Mouse (Mus musculus): ENCODE data around the gene Prss12. TPM values are rescaled to one million over a fixed set of nuclear protein-coding genes. Genes with fewer than 3 reads are reported as not detected.

The Prss12 gene
- polyA plus RNA-seq, 1 experiment, result not detected

GRCm38 (mm10) chr3:123516784-123517183, 70.1 kb downstream of the Prss12 start:
- Histone ChIP-seq H3K27ac (ENCODE audit: insufficient read depth, low read depth, low read length) (no peak overlapping the region), H3K4me1 (ENCODE audit: control insufficient read depth, insufficient read depth, low read length) (no peaks in the 10 kb centered on the region), H3K4me3 (ENCODE audit: insufficient read depth, low read length) (no peak overlapping the region)
- TF ChIP-seq POLR2A (IDR thresholded peaks at IDR 0.05; ENCODE audit: borderline replicate concordance, low read depth, low read length) (no peak), CTCF (IDR thresholded peaks at IDR 0.05; ENCODE audit: low read depth, low read length) (no peak)

- no peak overlapping the region for H3K27ac ChIP-seq (ENCODE audit: insufficient read depth, low read depth, low read length)
- TF ChIP-seq POLR2A (IDR thresholded peaks at IDR 0.05; ENCODE audit: borderline replicate concordance, low read depth, low read length), result no peak
- TF ChIP-seq CTCF (IDR thresholded peaks at IDR 0.05; ENCODE audit: low read depth, low read length), result no peak
- peaks cover 6% of the 10 kb centered on the region for H3K4me1 ChIP-seq (ENCODE audit: control insufficient read depth, insufficient read depth, low read length)
- no peak overlapping the region for H3K4me3 ChIP-seq (ENCODE audit: insufficient read depth, low read length)
Observed at GRCm38 (mm10) chr3:123526313-123527067, 79.8 kb downstream of the Prss12 start.

GRCm38 (mm10) chr3:123527806-123528507, 81.2 kb downstream of the Prss12 start:
- Histone ChIP-seq H3K4me1 (ENCODE audit: control insufficient read depth, insufficient read depth, low read length) (peaks cover 15% of the 10 kb centered on the region), H3K4me3 (ENCODE audit: insufficient read depth, low read length) (no peak overlapping the region), H3K27ac (ENCODE audit: insufficient read depth, low read depth, low read length) (no peak overlapping the region)
- TF ChIP-seq CTCF (IDR thresholded peaks at IDR 0.05; ENCODE audit: low read depth, low read length) (no peak), POLR2A (IDR thresholded peaks at IDR 0.05; ENCODE audit: borderline replicate concordance, low read depth, low read length) (no peak)

GRCm38 (mm10) chr3:123531124-123531523, 84.4 kb downstream of the Prss12 start:
- H3K4me3 ChIP-seq (ENCODE audit: insufficient read depth, low read length), result no peak overlapping the region
- TF ChIP-seq CTCF (IDR thresholded peaks at IDR 0.05; ENCODE audit: low read depth, low read length) (no peak), POLR2A (IDR thresholded peaks at IDR 0.05; ENCODE audit: borderline replicate concordance, low read depth, low read length) (no peak)
- H3K27ac ChIP-seq (ENCODE audit: insufficient read depth, low read depth, low read length), result peak overlapping the region; percentile 70
- H3K4me1 ChIP-seq (ENCODE audit: control insufficient read depth, insufficient read depth, low read length), result peaks cover 15% of the 10 kb centered on the region

- peaks cover 11% of the 10 kb centered on the region for H3K4me1 ChIP-seq (ENCODE audit: control insufficient read depth, insufficient read depth, low read length)
- TF ChIP-seq POLR2A (IDR thresholded peaks at IDR 0.05; ENCODE audit: borderline replicate concordance, low read depth, low read length), result no peak
- TF ChIP-seq CTCF (IDR thresholded peaks at IDR 0.05; ENCODE audit: low read depth, low read length), result no peak
- H3K27ac ChIP-seq (ENCODE audit: insufficient read depth, low read depth, low read length), result no peak overlapping the region
- no peak overlapping the region for H3K4me3 ChIP-seq (ENCODE audit: insufficient read depth, low read length)
Observed at GRCm38 (mm10) chr3:123537279-123537678, 90.6 kb downstream of the Prss12 start.

GRCm38 (mm10) chr3:123543585-123544304, 97.0 kb downstream of the Prss12 start:
- H3K4me3 ChIP-seq (ENCODE audit: insufficient read depth, low read length), result no peak overlapping the region
- H3K4me1 ChIP-seq (ENCODE audit: control insufficient read depth, insufficient read depth, low read length), result no peaks in the 10 kb centered on the region
- TF ChIP-seq POLR2A (IDR thresholded peaks at IDR 0.05; ENCODE audit: borderline replicate concordance, low read depth, low read length) (no peak), CTCF (IDR thresholded peaks at IDR 0.05; ENCODE audit: low read depth, low read length) (no peak)
- H3K27ac ChIP-seq (ENCODE audit: insufficient read depth, low read depth, low read length), result no peak overlapping the region

- no peaks in the 10 kb centered on the region for H3K4me1 ChIP-seq (ENCODE audit: control insufficient read depth, insufficient read depth, low read length)
- H3K27ac ChIP-seq (ENCODE audit: insufficient read depth, low read depth, low read length), result no peak overlapping the region
- TF ChIP-seq POLR2A (IDR thresholded peaks at IDR 0.05; ENCODE audit: borderline replicate concordance, low read depth, low read length) (no peak), CTCF (IDR thresholded peaks at IDR 0.05; ENCODE audit: low read depth, low read length) (no peak)
- H3K4me3 ChIP-seq (ENCODE audit: insufficient read depth, low read length), result no peak overlapping the region
Observed at GRCm38 (mm10) chr3:123550487-123550886, 103.8 kb downstream of the Prss12 start.

- Histone ChIP-seq H3K27ac (ENCODE audit: insufficient read depth, low read depth, low read length) (no peak overlapping the region), H3K4me1 (ENCODE audit: control insufficient read depth, insufficient read depth, low read length) (peaks cover 4% of the 10 kb centered on the region), H3K4me3 (ENCODE audit: insufficient read depth, low read length) (no peak overlapping the region)
- TF ChIP-seq CTCF (IDR thresholded peaks at IDR 0.05; ENCODE audit: low read depth, low read length) (no peak), POLR2A (IDR thresholded peaks at IDR 0.05; ENCODE audit: borderline replicate concordance, low read depth, low read length) (no peak)
Observed at GRCm38 (mm10) chr3:123553872-123554271, 107.2 kb downstream of the Prss12 start.

- TF ChIP-seq CTCF (IDR thresholded peaks at IDR 0.05; ENCODE audit: low read depth, low read length), result no peak
- TF ChIP-seq POLR2A (IDR thresholded peaks at IDR 0.05; ENCODE audit: borderline replicate concordance, low read depth, low read length), result no peak
- peaks cover 8% of the 10 kb centered on the region for H3K4me1 ChIP-seq (ENCODE audit: control insufficient read depth, insufficient read depth, low read length)
- H3K27ac ChIP-seq (ENCODE audit: insufficient read depth, low read depth, low read length), result no peak overlapping the region
- H3K4me3 ChIP-seq (ENCODE audit: insufficient read depth, low read length), result no peak overlapping the region
Observed at GRCm38 (mm10) chr3:123555254-123555865, 108.6 kb downstream of the Prss12 start.

Other genes starting within 250 kb of the Prss12 start
- 0.29 and 0.48 TPM in 2 replicates for gene Synpo2, start 210.8 kb upstream of the Prss12 start, polyA plus RNA-seq (2012; ENCODE audit: insufficient read depth, insufficient read length, missing spikeins)
- 33.2 and 35.8 TPM in 2 replicates for gene Sec24d, start 179.5 kb upstream of the Prss12 start, polyA plus RNA-seq (2012; ENCODE audit: insufficient read depth, insufficient read length, missing spikeins)
- 20.9 and 21.8 TPM in 2 replicates for gene Mettl14, start 60.8 kb upstream of the Prss12 start, polyA plus RNA-seq (2012; ENCODE audit: insufficient read depth, insufficient read length, missing spikeins)
- gene Ndst3, start 243.9 kb downstream of the Prss12 start, polyA plus RNA-seq (2012; ENCODE audit: insufficient read depth, insufficient read length, missing spikeins), result not detected in 2 replicates